Mouse (Mus musculus) ES-CJ7 (cell line): ENCODE measurements around the gene Zxdb.
"Not testable (repeated sequence)": the region's sequence is repeated elsewhere in the genome, so short reads cannot be mapped to it uniquely, and the experiment has no call there.

Experiments
- DNase-seq: peaks from one replicate; pipeline ENCODE4 v3.0.0; 2011; ENCODE audit warnings: low read depth, low spot score

The Zxdb gene

DNA sequence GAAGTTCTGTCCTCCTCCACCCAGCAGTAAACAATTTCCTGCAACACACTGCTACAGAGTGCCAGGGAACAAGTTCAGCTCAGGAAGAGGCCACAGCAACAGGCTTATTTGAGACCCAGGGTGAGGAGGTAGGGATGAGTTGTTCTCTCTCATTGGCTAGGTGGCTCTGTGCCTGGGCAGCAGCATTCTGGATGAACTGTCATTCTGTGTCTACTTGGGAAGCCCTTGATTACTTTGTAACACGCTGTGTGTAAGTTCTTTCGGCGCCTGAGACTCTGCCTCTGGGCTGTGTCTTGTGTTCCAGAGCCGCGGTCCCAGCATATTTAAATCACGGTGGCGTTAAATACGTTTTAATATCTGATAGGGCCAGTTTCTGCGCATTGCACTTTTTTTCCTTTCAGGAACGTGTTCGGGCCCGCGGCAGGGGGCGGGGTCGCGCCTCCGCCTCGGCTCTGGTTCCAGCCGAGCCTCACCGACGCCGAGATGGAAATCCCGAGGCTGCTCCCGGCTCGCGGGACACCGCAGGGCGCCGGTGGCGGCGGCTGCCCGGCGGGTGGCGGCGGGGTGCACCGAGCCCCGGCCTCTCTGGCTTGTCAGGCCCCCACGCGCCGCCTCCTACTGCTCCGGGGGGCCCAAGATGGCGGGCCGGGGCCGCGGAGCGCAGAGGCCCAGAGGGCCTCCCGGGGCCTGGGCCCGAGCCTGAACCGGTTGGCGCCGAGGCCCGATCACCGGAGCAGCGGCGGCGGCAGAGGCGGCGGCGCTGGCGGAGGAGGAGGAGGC is at the start of gene Zxdb:
Zxdb (plus strand) TSS at position 378 of the 780 bp plus-strand sequence.
- not testable (repeated sequence) for DNase-seq

DNA sequence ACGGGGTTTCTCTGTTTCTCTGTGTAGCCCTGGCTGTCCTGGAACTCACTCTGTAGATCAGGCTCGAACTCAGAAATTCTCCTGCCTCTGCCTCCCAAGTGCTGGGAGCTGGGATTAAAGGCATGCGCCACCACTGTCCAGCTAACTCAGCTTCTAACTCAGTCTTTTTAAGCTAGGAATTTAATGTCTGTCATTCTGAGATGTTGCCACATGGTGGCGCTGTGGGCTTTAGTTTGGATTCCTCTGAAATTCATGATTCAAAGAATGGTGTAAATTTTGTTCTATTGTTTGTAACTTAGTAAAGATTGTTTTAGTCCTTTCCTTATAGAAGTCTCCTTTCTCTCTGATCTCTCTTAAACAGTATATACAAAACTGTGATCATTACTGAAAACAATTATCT is 49.4 kb upstream of the Zxdb start:
- peak; percentile 30 for DNase-seq

DNA sequence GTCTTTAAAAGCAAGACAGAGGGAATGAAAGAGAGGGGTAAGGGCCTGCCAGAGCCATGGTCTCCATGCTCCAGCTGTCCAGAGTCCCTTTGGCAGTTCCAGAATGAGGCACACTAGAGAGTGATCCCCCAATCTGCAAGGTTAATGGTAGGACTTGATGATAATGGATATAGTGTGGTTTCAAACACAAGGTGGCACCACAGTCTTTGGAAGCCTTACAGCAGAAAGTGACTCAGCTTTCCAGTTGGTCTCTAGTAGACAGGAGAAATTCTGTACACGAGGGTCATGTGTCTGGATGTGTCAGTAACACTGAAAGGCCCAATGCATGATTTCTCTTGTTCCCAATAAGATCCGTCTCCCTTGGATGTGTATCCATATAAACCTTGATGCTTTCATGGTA is 42.8 kb upstream of the Zxdb start:
- DNase-seq, result not testable (repeated sequence)

DNA sequence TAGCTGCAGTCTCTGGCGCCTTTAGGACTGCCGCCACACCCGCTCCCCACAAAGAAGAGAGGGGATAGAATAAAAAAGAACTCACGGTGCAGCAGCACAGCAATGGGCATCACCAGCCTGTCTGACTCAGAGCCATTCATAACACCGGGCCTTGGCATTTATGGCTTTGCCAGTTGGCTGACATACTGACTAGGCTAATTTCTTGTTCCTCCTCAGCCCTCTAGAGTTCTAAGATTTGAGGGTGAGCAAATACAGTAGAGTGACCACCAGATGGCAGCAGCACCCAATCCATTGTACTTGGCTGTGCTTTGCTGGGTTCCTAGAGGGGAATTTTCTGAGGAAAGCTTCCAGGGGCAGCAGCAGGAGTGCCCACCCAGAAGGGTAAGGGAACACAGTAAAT is 34.8 kb upstream of the Zxdb start:
- not testable (repeated sequence) for DNase-seq

DNA sequence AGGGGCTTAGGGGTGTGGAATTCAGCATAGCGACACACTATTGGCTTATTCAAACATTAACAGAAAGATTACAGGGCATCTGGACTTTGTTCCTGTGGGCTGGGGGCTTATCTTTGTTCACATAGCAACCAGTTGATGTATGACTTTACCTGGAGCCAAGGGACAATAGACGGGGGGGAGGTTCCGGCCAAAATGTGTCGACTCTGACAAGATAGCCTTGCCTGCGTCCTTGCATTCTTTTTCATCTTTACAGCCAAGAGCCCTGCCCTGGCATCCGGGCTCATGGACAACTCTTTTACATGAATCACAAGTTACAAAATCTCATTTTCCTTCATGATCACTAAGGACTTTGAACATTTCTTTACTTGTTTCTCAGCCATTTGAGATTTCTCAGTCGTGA is 17.7 kb upstream of the Zxdb start:
- DNase-seq, result not testable (repeated sequence)

DNA sequence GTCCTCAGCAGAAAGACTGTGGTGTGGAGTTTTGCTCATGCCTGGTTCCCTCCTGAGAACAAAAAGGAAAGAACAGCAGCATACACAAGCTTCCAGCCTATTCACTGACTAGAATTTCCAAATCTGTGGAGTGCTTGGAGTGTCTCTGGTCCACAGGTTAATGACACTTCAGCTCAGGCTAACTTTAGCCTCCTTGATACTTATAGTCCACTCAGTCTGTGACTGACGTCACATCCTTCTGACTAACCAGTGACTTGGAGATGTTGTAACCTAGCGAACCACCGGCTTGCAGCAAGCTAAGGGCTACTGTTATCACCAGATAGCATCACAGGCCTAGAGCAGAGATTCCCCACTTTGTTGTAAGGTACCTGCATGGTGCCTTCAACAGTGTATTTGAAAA is 14.6 kb upstream of the Zxdb start:
- DNase-seq, result not testable (repeated sequence)

DNA sequence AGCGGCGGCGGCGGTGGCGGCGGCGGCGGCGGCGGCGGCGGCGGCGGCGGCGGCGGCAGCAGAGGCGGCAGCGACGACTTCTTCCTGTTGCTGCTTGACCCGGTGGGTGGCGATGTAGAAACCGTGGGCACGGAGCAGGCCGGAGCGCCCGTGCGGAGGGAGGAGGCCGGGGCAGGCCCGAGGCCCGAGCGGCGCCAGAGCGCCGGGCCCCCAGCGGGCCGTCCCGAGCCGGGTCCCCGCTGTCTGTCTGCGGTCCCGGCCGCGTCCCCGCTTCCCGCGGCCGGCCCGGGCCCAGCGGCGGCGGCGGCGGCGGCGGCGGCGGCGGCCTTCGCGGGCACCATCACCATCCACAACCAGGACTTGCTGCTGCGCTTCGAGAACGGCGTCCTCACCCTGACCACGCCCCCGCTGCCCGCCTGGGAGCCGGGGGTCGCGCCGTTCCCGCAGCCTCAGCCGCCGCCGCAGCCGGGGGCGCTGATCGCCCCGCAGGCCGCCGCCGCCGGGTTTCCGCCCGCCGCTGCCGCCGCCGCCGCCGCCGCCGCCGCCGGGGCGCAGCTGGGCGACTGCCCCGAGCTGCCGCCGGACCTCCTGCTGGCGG is 702 bp downstream of the Zxdb start:
- not testable (repeated sequence) for DNase-seq

DNA sequence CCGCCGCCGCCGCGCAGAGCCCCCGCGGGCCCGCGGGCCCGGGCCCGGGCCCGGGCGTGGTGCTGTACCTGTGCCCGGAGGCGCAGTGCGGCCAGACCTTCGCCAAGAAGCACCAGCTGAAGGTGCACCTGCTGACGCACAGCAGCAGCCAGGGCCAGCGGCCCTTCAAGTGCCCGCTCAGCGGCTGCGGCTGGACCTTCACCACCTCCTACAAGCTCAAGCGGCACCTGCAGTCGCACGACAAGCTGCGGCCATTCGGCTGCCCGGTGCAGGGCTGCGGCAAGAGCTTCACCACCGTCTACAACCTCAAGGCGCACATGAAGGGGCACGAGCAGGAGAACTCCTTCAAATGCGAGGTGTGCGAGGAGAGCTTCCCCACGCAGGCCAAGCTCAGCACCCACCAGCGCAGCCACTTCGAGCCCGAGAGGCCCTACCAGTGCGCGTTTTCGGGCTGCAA is 1.3 kb downstream of the Zxdb start:
- not testable (repeated sequence) for DNase-seq

DNA sequence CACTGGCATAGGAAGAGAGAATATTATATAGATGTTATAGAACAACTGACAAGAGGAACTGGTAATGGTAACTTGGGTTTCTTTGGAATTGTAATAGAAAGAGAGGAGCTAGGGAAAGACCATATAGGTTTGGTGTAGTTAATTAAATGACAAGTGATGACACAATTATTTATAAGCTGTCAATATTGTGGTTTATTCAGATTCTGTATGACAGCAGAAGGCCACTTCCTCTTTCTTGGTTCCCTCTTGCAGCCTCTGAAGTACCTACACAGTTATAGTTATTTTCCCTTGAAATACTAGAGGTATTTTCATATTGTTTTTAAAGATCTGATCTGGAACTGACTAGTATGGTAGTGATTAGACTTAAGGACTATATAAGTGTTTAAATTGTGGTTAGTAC is 7.2 kb downstream of the Zxdb start:
- DNase-seq, result no peak

DNA sequence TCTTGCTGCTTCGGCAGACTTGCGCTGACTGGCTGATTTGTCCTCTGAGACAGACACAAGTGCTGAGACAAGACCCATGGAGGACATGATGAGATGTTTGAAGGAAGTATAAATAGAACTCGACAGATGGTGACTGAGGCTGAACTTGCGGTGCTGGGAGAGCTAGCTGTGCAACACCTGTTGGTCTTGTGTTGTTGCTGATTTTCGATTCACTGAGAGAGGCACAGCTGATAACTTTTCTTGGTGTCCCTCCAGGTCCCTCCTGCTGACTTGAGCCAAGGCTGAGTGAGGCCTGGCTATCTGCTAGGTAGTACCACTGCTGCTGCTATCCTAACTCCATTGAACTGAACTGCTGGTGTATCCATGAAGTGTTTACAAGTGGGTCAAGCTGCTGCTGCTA is 29.4 kb downstream of the Zxdb start:
- no peak for DNase-seq

DNA sequence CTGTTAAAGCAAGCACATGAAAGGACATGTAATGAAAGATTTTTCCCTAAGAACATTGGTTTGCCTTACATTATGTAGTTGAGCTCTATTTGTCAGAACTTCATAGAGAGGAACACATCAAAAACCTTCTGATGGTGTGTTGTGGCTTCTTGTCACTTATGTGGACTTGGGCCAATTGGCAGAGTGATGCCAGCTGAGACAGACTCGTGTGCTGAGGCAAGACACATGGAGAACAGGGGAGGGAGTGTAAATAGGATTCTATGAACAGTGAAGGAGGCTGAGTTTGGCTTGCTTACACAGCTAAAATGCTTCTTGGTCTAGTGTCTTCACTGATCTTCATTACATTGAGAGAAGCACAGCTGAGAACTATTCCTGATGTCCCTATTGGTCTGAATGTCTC is 35.6 kb downstream of the Zxdb start:
- no peak for DNase-seq

DNA sequence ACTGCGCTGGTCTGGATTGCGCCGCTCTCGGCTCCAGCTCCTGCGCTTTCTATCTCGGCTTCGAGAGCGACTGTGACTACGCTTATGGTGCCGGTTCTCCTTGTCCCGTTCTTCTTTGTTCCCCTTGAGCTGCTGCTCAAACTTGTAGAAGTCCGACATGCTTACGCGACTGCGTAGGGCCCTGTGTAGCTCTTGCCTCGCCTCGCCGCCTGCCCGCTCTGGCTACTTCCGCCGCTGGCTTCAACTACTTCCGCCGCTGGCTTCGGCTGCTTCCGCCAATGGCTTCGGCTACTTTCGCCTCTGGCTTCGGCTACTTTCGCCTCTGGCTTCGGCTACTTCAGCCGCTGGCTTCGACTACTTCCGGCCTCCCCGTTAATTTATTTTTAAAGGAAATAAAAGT is 49.5 kb downstream of the Zxdb start:
- peak; percentile 8 for DNase-seq
